Mouse (Mus musculus) adrenal gland, postnatal 4 days (tissue): ENCODE results near the gene Kdm1a. TPM values are rescaled to one million over a fixed set of nuclear protein-coding genes. Genes with fewer than 3 reads are reported as not detected.

Source experiments
- DNase-seq, 2 experiments: peaks; one replicate each; pipeline ENCODE4 v3.0.0; 2021 to 2022; ENCODE audit warnings: low spot score in 2 of 2, mixed read lengths in 2 of 2
- long read RNA-seq, 2 experiments: library from polyadenylated mRNA; stranded (forward); transcript quantifications; one replicate each; pipeline ENCODE4 v2.0.0; 2021
- total RNA-seq, 2 experiments: library from RNA; stranded (reverse); gene quantifications; 2 replicates each; pipeline ENCODE4 v1.2.3; 2021

The Kdm1a gene
- total RNA-seq: 10 to 100 TPM; 71.2 to 72.4 TPM
- long read RNA-seq, experiment 1, transcript Kdm1a-203 (19 exons, 3,008 nt): minor isoform, 10 of 45 reads
- long read RNA-seq, experiment 1, transcript Kdm1a-202 (20 exons, 3,028 nt): major isoform, 31 of 45 reads
- long read RNA-seq, experiment 1, partial matches to known transcripts: 1 of 45 reads
- long read RNA-seq, experiment 1, other reads (novel, unspliced or antisense): 2 of 45 reads
- long read RNA-seq, experiment 2, transcript Kdm1a-202 (20 exons, 3,028 nt): major isoform, 94 of 146 reads
- long read RNA-seq, experiment 2, transcript Kdm1a-203 (19 exons, 3,008 nt): minor isoform, 33 of 146 reads
- long read RNA-seq, experiment 2, partial matches to known transcripts: 8 of 146 reads
- long read RNA-seq, experiment 2, other reads (novel, unspliced or antisense): 8 of 146 reads

- peak; percentile 90 to 95 for DNase-seq
Observed at GRCm38 (mm10) chr4:136602568-136602967, at the start of gene Kdm1a. Gene Kdm1a (minus strand): TSS chr4:136602723.

GRCm38 (mm10) chr4:136651882-136652527 is 49.5 kb upstream of the Kdm1a start:
- no peak for DNase-seq

GRCm38 (mm10) chr4:136651357-136651811 is 48.9 kb upstream of the Kdm1a start:
- no peak for DNase-seq

GRCm38 (mm10) chr4:136650261-136650660 is 47.7 kb upstream of the Kdm1a start:
- DNase-seq: no peak

GRCm38 (mm10) chr4:136649480-136650196 is 47.1 kb upstream of the Kdm1a start:
- no peak for DNase-seq

GRCm38 (mm10) chr4:136648922-136649479 is 46.5 kb upstream of the Kdm1a start:
- DNase-seq: peak; percentile 65 to 76

- DNase-seq: no peak
Observed at GRCm38 (mm10) chr4:136638890-136639289, 36.4 kb upstream of the Kdm1a start.

- DNase-seq: no peak
Observed at GRCm38 (mm10) chr4:136638230-136638750, 35.8 kb upstream of the Kdm1a start.

- DNase-seq: no peak
Observed at GRCm38 (mm10) chr4:136637563-136638229, 35.2 kb upstream of the Kdm1a start.

- DNase-seq: no peak
Observed at GRCm38 (mm10) chr4:136636983-136637562, 34.5 kb upstream of the Kdm1a start.

- DNase-seq: no peak
Observed at GRCm38 (mm10) chr4:136636511-136636910, 34.0 kb upstream of the Kdm1a start.

- no peak for DNase-seq
Observed at GRCm38 (mm10) chr4:136635995-136636394, 33.5 kb upstream of the Kdm1a start.

GRCm38 (mm10) chr4:136631237-136631994 is 28.9 kb upstream of the Kdm1a start:
- DNase-seq: peak in 1 of 2 experiments; percentile 18

- DNase-seq: no peak
Observed at GRCm38 (mm10) chr4:136626590-136626989, 24.1 kb upstream of the Kdm1a start.

- no peak for DNase-seq
Observed at GRCm38 (mm10) chr4:136622388-136622787, 19.9 kb upstream of the Kdm1a start, which contains the start of gene Lactbl1. Gene Lactbl1 (plus strand): TSS chr4:136622621.

GRCm38 (mm10) chr4:136621956-136622355 is 19.4 kb upstream of the Kdm1a start:
- DNase-seq: no peak

GRCm38 (mm10) chr4:136621336-136621735 is 18.8 kb upstream of the Kdm1a start:
- no peak for DNase-seq

- DNase-seq: no peak
Observed at GRCm38 (mm10) chr4:136613657-136614056, 11.1 kb upstream of the Kdm1a start.

- no peak for DNase-seq
Observed at GRCm38 (mm10) chr4:136610387-136610856, 7.9 kb upstream of the Kdm1a start, which contains the start of gene Tex46. Gene Tex46 (plus strand): TSS chr4:136610437.
